Mouse (Mus musculus) limb, embryonic 13.5 days (tissue): ENCODE results near the gene Tnr. TPM values are rescaled to one million over a fixed set of nuclear protein-coding genes. Genes with fewer than 3 reads are reported as not detected.

Experiments
- ATAC-seq: fragments of 200-750 bp; cut with Nextera tagmentation; 2 replicates; pipeline ENCODE4 v1.8.0; 2017; ENCODE audit warnings: low read depth, moderate number of reproducible peaks, moderate TSS enrichment; ENCODE audit not compliant: low FRiP score
- H3K27ac ChIP-seq: fragments of 300-500 bp; sonication (generic); 2 replicates; pipeline ENCODE4 v1.5.1; 2015; ENCODE audit warnings: inconsistent platforms, mild to moderate bottlenecking, moderate library complexity
- H3K27me3 ChIP-seq: fragments of 300-500 bp; sonication (generic); 2 replicates; pipeline ENCODE4 v1.6.1; 2015; ENCODE audit warnings: mild to moderate bottlenecking, inconsistent platforms
- H3K36me3 ChIP-seq: fragments of 300-500 bp; sonication (generic); 2 replicates; pipeline ENCODE4 v1.6.1; 2015; ENCODE audit warnings: inconsistent platforms, mild to moderate bottlenecking, moderate library complexity
- H3K4me1 ChIP-seq: fragments of 300-500 bp; sonication (generic); 2 replicates; pipeline ENCODE4 v1.6.1; 2015; ENCODE audit warnings: inconsistent platforms
- H3K4me2 ChIP-seq: fragments of 300-500 bp; sonication (generic); replicated peaks from 2 replicates; pipeline ENCODE4 v1.6.1; 2015; ENCODE audit warnings: inconsistent platforms, mild to moderate bottlenecking, moderate library complexity
- H3K4me3 ChIP-seq: fragments of 300-500 bp; sonication (generic); 2 replicates; pipeline ENCODE4 v1.5.1; 2015; ENCODE audit warnings: moderate library complexity, mild to moderate bottlenecking, inconsistent platforms
- H3K9ac ChIP-seq: fragments of 300-500 bp; sonication (generic); 2 replicates; pipeline ENCODE4 v1.6.1; 2015; ENCODE audit warnings: mild to moderate bottlenecking, inconsistent platforms
- H3K9me3 ChIP-seq: fragments of 300-500 bp; sonication (generic); 2 replicates; pipeline ENCODE4 v1.6.1; 2016; ENCODE audit warnings: inconsistent platforms
- WGBS: fragments of 180-500 bp; shearing (Covaris S2); methylation state at CpG from one replicate; pipeline ENCODE4 v1.1.7; 2015; 5-methylcytosine and 5-hydroxymethylcytosine counted together
- polyA plus RNA-seq: library from polyadenylated mRNA; unstranded; fragments of >200 nt; fragmentation: Nextera tagmentation; extraction: Ambion mirVana; gene quantifications from 2 replicates; pipeline ENCODE4 v1.2.1, GENCODE M21; 2015

Gene Tnr
- polyA plus RNA-seq, 1 experiment from 2014 or later: 0.09 TPM

DNA sequence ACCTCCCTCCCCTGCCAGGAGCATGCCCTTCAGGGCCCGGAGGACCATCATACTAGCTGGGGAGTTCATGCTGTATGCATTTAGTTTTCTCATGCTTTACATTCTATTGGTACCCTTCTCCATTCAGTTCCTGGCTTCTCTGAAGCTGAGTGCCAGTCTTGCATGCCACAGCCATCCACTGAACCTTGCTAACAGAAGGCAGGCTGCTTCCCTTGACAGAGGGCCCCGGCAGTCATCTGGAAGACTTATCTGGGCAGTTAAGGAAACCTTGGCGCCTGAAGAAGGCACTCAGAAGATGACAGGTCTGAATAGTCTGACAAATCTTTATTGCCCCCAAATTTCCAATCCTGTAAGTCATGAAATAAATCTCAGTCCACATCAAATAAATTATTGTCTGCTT lies 131.7 kb downstream of the Tnr start:
- no peak for ATAC-seq
- H3K9ac ChIP-seq: no peak overlapping the region
- no peaks in the 10 kb centered on the region for H3K36me3 ChIP-seq
- 80% methylated on average over 3 of the region's 3 CpGs for WGBS
- H3K4me3 ChIP-seq: no peak overlapping the region
- no peak overlapping the region for H3K27ac ChIP-seq
- no peaks in the 10 kb centered on the region for H3K9me3 ChIP-seq
- no peak overlapping the region for H3K4me2 ChIP-seq
- H3K27me3 ChIP-seq: 0 out of 2 replicates have a peak, but pooled peaks cover 3% of the 10 kb centered on the region
- peaks cover 25% of the 10 kb centered on the region for H3K4me1 ChIP-seq

DNA sequence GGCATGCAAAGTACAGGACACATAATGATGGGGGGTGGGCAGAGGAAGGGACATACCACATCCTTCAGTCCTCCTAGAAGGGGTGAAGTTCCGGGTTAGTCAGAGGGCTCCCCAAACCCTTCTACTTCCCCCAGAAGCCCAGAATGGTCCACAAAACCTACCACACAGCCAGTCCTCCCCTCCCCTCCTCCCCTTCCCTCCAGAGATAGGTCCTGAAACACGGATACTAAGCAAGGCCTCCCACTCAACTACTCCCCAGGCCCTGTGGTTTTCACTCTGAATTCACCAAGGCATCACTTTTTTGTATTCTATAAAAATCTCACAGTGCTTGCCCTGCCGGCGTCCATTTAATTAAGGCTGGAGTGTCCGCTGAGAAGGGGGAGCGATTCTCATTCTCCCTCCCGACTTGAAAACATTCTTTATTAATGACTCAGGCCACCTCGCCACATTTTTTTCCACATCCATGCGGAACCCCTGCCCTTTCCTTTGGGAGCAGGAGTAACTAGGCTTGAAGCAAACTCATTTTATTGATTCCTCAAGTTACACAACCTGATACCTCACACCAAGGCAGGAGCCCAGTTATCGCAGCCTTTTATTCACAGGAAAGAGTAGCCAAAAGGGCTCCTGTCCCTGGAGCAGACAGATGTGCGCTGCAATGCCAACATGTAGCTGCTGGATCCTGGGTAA lies 134.4 kb downstream of the Tnr start:
- Histone ChIP-seq H3K4me2 (peak overlapping the region; percentile 45), H3K27ac (no peak overlapping the region), H3K9ac (no peak overlapping the region), H3K4me1 (peaks cover 31% of the 10 kb centered on the region), H3K27me3 (0 out of 2 replicates have a peak, but pooled peaks cover 3% of the 10 kb centered on the region), H3K4me3 (no peak overlapping the region), H3K36me3 (no peaks in the 10 kb centered on the region), H3K9me3 (no peaks in the 10 kb centered on the region)
- peak; percentile 55; the same call in 1 of the 2 replicates for ATAC-seq
- 16% methylated on average over 11 of the region's 11 CpGs for WGBS

DNA sequence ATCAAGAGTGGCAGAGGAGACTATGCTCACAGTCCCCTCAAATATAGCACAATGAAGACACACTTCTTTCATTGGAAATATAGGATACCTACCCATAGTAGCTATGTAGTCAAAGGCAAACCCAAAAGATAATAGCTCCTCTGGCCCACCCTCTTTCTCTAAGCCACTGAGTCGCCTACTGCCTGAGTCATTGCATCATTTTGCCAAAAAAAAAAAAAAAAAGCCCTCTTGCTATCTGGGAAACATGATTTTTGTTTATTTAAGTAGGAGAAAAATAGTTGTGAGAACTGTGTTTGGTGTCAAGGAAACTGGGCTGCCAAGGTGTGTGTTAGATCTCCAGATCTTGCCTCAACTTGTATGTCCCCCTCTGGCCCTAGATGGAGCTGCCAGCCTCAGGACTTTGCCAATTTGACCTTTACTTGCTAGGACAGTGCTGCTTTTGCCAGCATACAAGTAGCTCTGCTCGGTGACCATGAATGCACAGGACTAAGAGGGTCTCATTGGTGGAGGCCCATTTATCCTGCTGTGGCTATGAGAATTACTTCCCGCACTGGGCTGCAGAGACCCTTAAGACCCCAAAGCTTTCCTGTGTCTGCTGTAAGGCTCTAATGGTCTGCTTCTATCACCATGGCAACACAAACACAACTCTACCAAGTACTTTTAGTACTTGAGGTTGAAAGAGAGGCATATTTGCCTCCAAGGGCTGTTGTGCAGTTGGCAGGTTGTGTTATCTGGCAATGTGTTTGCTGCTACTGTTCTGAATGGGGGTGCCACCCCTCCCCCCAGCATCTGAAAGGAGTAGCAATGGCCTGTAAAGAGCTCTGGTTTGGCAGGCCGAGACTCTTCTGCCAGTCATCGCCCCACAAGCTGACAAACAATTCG lies 137.3 kb downstream of the Tnr start:
- Histone ChIP-seq H3K27ac (no peak overlapping the region), H3K4me3 (no peak overlapping the region), H3K9me3 (no peaks in the 10 kb centered on the region), H3K4me1 (peaks cover 42% of the 10 kb centered on the region), H3K36me3 (no peaks in the 10 kb centered on the region), H3K27me3 (0 out of 2 replicates have a peak, but pooled peaks cover 3% of the 10 kb centered on the region), H3K9ac (no peak overlapping the region), H3K4me2 (no peak overlapping the region)
- 54% methylated on average over 6 of the region's 6 CpGs for WGBS
- no peak for ATAC-seq

DNA sequence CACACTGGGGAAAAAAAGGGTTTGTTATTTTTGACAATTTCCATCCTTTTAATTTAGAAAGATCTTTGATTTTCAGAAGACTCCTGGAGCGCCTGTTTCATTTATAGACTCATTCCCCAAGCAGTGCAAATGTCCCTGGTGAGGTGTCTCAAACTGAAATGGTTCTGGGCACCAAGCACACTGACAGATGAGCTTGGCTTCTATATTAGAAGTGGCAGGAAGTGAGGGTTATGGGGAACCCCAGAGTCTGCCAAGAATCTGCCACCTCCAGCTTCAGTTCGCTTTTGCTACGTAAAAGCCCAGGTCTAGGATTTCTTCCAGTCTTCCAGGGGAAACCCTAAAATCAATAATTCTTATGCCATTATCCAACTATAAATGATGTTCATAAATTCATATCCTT lies 140.9 kb downstream of the Tnr start:
- no peak overlapping the region for H3K4me3 ChIP-seq
- 67% methylated on average over 3 of the region's 3 CpGs for WGBS

DNA sequence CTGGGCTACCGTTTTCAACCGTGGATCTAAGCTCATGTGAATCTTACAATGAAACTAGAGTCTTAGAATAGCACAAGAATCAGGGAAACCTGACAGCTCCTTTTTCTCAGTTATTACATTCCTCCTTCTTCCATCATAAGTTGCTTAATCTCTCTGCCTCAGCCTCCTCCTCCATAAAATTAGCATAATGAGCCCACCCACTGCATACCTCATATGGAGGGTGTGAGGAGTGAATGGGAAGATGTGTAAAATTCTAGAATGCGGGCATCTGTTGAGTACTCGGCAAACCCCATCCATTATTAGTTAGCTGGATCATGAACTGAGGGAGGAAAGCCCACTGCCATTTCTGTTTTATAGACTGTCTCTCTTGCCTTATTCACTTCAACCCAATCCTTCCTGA lies 141.4 kb downstream of the Tnr start:
- no peak overlapping the region for H3K4me2 ChIP-seq
- 0 out of 2 replicates have a peak, but pooled peaks cover 3% of the 10 kb centered on the region for H3K27me3 ChIP-seq
- WGBS: 81% methylated on average over 4 of the region's 4 CpGs
- H3K27ac ChIP-seq: no peak overlapping the region
- H3K36me3 ChIP-seq: no peaks in the 10 kb centered on the region
- no peak overlapping the region for H3K9ac ChIP-seq
- no peaks in the 10 kb centered on the region for H3K9me3 ChIP-seq
- no peak overlapping the region for H3K4me3 ChIP-seq
- H3K4me1 ChIP-seq: peaks cover 20% of the 10 kb centered on the region
- no peak for ATAC-seq

More for the DNA sequence above, 140.9 kb downstream of the Tnr start:
- H3K9me3 ChIP-seq: no peaks in the 10 kb centered on the region
- no peak overlapping the region for H3K9ac ChIP-seq
- H3K27ac ChIP-seq: no peak overlapping the region
- no peak for ATAC-seq
- H3K4me2 ChIP-seq: no peak overlapping the region
- H3K4me1 ChIP-seq: peaks cover 20% of the 10 kb centered on the region
- no peaks in the 10 kb centered on the region for H3K36me3 ChIP-seq
- H3K27me3 ChIP-seq: 0 out of 2 replicates have a peak, but pooled peaks cover 3% of the 10 kb centered on the region

DNA sequence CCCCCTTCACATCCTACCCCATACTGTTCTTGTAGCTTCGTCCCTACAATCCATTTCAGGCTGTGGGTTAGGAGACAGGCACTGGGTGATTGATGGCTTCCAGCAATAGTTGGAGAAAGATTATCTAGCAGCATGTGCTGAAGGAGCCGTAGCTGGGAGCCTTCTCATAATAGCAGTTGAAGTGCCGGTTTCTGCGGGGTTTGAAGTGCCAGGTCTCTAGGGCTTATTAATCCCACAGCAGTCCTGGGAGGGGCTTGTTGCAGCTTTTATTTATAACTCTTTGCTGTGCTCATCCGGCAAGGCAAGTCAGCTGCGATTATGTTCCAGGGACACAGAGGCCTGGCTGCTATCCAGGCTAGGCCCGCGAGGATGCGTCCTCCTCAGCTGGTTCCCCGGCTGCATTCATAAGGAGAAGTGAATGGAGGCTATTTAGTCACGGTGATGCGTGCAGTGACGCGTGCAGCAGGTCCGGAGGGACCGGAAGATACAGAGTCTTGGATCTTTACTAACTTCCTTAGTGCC lies 147.1 kb downstream of the Tnr start:
- H3K9ac ChIP-seq: no peak overlapping the region
- H3K27ac ChIP-seq: no peak overlapping the region
- 51% methylated on average over 16 of the region's 16 CpGs for WGBS
- no peaks in the 10 kb centered on the region for H3K9me3 ChIP-seq
- peaks cover 9% of the 10 kb centered on the region for H3K4me1 ChIP-seq
- 0 out of 2 replicates have a peak, but pooled peaks have one; percentile 36 for ATAC-seq
- no peak overlapping the region for H3K4me3 ChIP-seq
- no peak overlapping the region for H3K4me2 ChIP-seq
- H3K36me3 ChIP-seq: no peaks in the 10 kb centered on the region
- no peaks in the 10 kb centered on the region for H3K27me3 ChIP-seq

DNA sequence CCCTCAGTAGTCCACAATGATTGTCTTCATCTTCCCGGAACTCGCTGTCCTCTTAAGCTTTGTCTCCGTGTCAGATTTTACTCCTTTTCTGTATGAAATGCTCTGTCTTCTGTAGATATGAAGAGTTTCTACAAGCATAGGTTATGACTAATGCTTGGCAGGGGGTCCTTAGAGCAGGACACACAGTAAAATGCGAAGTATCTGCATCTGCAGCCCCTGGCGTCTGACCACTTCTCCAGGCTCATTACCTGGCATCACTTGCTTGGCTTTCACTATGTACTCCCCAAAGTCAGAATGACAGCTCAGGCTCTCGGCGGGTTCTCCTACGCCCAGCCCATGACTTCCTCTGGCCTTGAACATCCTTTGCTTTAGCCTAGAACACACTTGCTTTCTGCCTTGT lies 147.6 kb downstream of the Tnr start:
- no peak overlapping the region for H3K4me3 ChIP-seq
- H3K4me1 ChIP-seq: peaks cover 9% of the 10 kb centered on the region
- no peak overlapping the region for H3K9ac ChIP-seq
- H3K36me3 ChIP-seq: no peaks in the 10 kb centered on the region
- no peak overlapping the region for H3K4me2 ChIP-seq
- no peaks in the 10 kb centered on the region for H3K9me3 ChIP-seq
- WGBS: 87% methylated on average over 8 of the region's 8 CpGs
- no peak for ATAC-seq
- H3K27me3 ChIP-seq: no peaks in the 10 kb centered on the region
- H3K27ac ChIP-seq: no peak overlapping the region

DNA sequence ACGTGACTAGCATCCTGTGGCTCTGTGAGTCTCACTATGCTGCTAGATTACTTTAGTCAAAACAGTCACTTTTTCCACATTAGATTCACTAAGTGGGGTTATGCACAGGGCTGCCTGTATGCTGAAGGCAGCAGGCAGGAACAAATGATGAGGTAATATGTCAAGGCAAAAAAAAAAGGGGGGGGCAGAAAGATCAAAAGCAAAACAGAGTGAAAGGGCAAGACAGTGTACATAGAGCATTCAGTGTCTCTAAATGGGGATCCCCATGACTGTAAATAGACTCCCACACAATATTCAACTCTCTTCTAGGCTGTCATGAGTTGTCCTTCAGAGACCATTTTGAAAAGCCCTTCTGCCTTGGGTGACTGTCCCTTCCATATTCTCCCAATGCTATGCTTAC lies 150.7 kb downstream of the Tnr start:
- Histone ChIP-seq H3K4me3 (no peak overlapping the region), H3K9ac (no peak overlapping the region), H3K4me1 (peaks cover 9% of the 10 kb centered on the region), H3K4me2 (no peak overlapping the region), H3K27ac (no peak overlapping the region), H3K36me3 (no peaks in the 10 kb centered on the region), H3K27me3 (no peaks in the 10 kb centered on the region), H3K9me3 (no peaks in the 10 kb centered on the region)
- 65% methylated on average over 1 of the region's 1 CpGs for WGBS
- ATAC-seq: no peak

DNA sequence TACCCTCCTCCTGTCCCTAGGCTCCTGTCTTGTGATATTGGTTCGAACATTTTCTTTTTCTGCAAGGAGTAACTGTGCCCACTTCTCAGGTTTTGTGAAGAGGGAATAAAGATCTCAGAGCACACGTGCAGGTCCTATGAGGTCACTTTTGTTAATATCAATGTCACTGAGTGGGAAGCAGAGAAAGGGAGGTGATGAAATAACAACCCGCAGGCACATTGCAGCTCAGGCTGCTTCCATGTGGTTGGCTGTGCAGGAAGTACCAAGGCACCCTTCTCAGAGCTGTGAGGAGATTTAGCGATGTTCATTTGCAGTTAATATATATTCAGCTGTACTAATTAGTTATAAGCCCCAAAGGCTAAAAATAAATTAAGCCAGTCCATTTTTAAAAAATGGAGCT lies 151.9 kb downstream of the Tnr start:
- no peak overlapping the region for H3K4me3 ChIP-seq
- no peaks in the 10 kb centered on the region for H3K9me3 ChIP-seq
- H3K4me2 ChIP-seq: no peak overlapping the region
- WGBS: 60% methylated on average over 4 of the region's 4 CpGs
- no peaks in the 10 kb centered on the region for H3K27me3 ChIP-seq
- peaks cover 6% of the 10 kb centered on the region for H3K4me1 ChIP-seq
- no peak overlapping the region for H3K9ac ChIP-seq
- H3K27ac ChIP-seq: no peak overlapping the region
- no peak for ATAC-seq
- H3K36me3 ChIP-seq: no peaks in the 10 kb centered on the region

DNA sequence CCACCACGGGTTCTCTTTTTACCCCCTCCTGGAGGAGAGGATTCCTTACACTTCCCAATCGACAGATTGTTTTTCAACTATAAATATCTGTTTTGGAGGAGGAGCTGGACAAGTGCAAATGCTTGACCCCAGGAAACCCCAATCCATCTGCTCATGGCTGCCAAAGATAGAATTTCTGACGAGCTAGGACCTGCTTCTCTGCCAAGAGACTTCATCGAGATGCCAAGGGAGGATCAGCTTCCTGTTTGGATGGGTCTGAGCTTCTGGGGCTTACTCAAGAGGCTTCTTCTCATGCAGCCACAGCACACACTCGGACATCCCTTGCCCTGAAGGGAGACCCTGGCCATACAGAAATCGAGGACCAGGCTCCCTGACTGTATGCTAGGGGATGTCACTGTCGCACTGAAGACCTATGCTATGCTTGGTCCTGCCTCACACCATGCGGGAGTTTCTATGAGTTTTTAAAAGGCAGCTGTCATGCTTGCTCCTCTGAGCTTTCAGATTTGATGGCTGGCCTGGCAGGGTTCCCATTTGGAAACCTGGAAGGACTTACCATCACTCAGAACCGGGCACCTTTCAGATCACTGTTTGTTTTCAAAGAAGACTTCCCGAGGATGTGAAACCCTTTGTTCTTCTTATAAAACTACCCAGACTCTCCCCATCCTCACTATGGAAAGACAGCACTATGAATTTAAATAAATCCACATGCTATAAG lies 154.8 kb downstream of the Tnr start:
- H3K9ac ChIP-seq: no peak overlapping the region
- WGBS: 69% methylated on average over 10 of the region's 10 CpGs
- H3K4me1 ChIP-seq: no peaks in the 10 kb centered on the region
- ATAC-seq: no peak
- H3K36me3 ChIP-seq: no peaks in the 10 kb centered on the region
- H3K4me3 ChIP-seq: no peak overlapping the region
- no peak overlapping the region for H3K27ac ChIP-seq
- H3K4me2 ChIP-seq: no peak overlapping the region
- H3K9me3 ChIP-seq: no peaks in the 10 kb centered on the region
- H3K27me3 ChIP-seq: no peaks in the 10 kb centered on the region; the same call in 1 of the 2 replicates

DNA sequence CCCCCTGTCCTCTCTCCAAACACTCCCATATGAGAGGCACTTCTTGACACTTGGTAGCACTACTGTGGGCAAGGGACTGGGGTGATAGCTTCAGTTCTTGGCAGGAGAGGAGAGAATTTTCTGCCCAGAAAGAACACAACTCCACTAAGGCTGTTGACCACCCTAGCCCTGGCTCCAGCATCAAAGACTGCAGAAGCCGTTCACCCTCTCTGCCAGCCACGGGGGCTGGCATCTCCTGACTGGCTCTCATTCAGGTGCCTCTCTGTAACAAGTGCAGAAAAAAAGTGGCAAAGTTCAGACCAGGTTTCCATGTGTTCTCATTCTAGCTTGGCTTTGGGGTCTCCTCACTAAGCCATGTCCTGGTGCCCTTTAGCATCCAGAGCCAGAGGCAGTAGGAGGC lies 157.7 kb downstream of the Tnr start:
- Histone ChIP-seq H3K4me2 (no peak overlapping the region), H3K27me3 (no peaks in the 10 kb centered on the region; the same call in 1 of the 2 replicates), H3K9ac (no peak overlapping the region), H3K27ac (no peak overlapping the region), H3K4me3 (no peak overlapping the region), H3K9me3 (no peaks in the 10 kb centered on the region), H3K36me3 (no peaks in the 10 kb centered on the region), H3K4me1 (peaks cover 13% of the 10 kb centered on the region)
- ATAC-seq: no peak
- WGBS: 80% methylated on average over 2 of the region's 2 CpGs
